Mouse (Mus musculus): Measurements from ENCODE around the gene Rev3l.

GRCm38 (mm10) chr10:39888621-39889020 is 156.7 kb downstream of the Rev3l start:
- no peak for TF ChIP-seq CTCF (conservative IDR thresholded peaks at IDR 0.05; ENCODE audit: low read length)
- TF ChIP-seq POU5F1 (IDR thresholded peaks at IDR 0.05; ENCODE audit: borderline replicate concordance, low read length), result no peak

Measured in E14TG2a.4 (cell line).